Mouse (Mus musculus) small intestine, adult 2 months (tissue): ENCODE data around the gene Gimap3. TPM values are rescaled to one million over a fixed set of nuclear protein-coding genes. Genes with fewer than 3 reads are reported as not detected.

ENCODE experiments used
- H3K27ac ChIP-seq: fragments of 200-500 bp; 2 replicates; pipeline ENCODE4 v1.5.1; 2012; ENCODE audit warnings: low read depth, low read length, control low read depth, inconsistent platforms; ENCODE audit not compliant: insufficient read depth
- H3K27me3 ChIP-seq: fragments of 200-500 bp; 2 replicates; pipeline ENCODE4 v1.6.1; 2012; ENCODE audit warnings: mild to moderate bottlenecking, moderate library complexity, low read length, inconsistent platforms; ENCODE audit not compliant: control insufficient read depth, insufficient read depth
- H3K36me3 ChIP-seq: fragments of 200-500 bp; 2 replicates; pipeline ENCODE4 v1.6.1; 2012; ENCODE audit warnings: mild to moderate bottlenecking, low read length, control low read depth, inconsistent platforms; ENCODE audit not compliant: control insufficient read depth, insufficient read depth
- H3K4me1 ChIP-seq: fragments of 200-500 bp; 2 replicates; pipeline ENCODE4 v1.6.1; 2012; ENCODE audit warnings: low read length, inconsistent platforms, mixed read lengths; ENCODE audit not compliant: control insufficient read depth, insufficient read depth, insufficient read length
- H3K4me3 ChIP-seq: fragments of 200-500 bp; 2 replicates; pipeline ENCODE4 v1.5.1; 2012; ENCODE audit warnings: low read depth, mild to moderate bottlenecking, control low read depth, inconsistent platforms, low read length, moderate library complexity
- CTCF ChIP-seq: fragments of 200-500 bp; IDR thresholded peaks from 2 replicates; pipeline ENCODE4 v1.5.1; 2012; ENCODE audit warnings: low read depth, mild to moderate bottlenecking, control low read depth, inconsistent platforms, low read length, moderate library complexity, mixed read lengths; ENCODE audit not compliant: insufficient replicate concordance, insufficient read length; ENCODE audit errors: extremely low read depth
- POLR2A ChIP-seq: fragments of 200-500 bp; IDR thresholded peaks from 2 replicates; pipeline ENCODE4 v1.6.1; 2012; ENCODE audit warnings: low read depth, mild to moderate bottlenecking, control low read depth, inconsistent platforms, low read length, moderate library complexity
- WGBS: fragments of 180-500 bp; shearing (Covaris S2); methylation state at CpG from one replicate; pipeline ENCODE4 v1.1.7; 2018; 5-methylcytosine and 5-hydroxymethylcytosine counted together
- polyA plus RNA-seq: library from polyadenylated mRNA; depleted of rRNA; stranded (reverse); fragments of >200 nt; gene quantifications from 2 replicates; pipeline ENCODE4 v1.2.3, GENCODE M21; 2012

Gimap3 gene
- polyA plus RNA-seq, 1 experiment = 13.0 TPM

DNA sequence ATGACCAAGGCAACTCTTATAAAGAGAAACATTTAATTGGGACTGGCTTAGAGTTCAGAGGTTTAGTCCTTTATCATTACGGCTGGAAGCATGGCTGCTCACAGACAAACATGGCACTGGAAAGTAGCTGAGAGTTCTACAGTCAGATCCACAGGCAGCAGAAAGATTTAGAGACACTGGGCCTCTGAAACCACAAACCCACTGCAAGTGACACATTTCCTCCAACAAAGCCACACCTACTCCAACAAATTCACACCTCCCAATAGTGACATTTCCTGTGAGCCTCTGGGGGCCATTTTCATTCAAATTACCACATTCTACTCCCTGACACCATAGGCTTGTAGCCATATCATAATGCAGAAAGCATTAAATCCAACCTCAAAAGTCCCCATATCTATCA lies 31.2 kb upstream of the Gimap3 start:
- 86% methylated on average over 1 of the region's 1 CpGs for WGBS

DNA sequence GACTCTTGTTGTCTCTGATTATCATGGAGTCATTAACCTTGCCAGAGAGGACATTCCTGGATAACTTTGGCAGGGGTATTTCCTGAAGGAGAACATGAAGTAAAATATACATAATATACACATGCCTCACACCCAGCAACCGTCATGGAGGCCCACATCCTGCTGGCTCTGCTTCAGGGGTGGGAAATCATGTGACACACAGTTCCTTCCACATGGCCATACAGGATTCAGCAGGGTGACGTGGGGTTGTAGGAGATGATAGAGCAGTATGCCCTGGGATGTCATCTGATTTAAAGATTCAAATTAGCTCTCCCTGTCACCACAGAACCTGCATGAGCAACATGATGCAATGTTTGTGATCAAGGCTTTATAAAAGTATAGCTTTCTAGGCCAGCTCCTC lies 17.2 kb upstream of the Gimap3 start:
- no peaks in the 10 kb centered on the region for H3K36me3 ChIP-seq
- 81% methylated on average over 2 of the region's 2 CpGs for WGBS
- TF ChIP-seq CTCF (no peak), POLR2A (no peak)
- H3K27ac ChIP-seq = no peak overlapping the region
- H3K4me1 ChIP-seq = peaks cover 5% of the 10 kb centered on the region; the same call in 1 of the 2 replicates
- H3K4me3 ChIP-seq = no peak overlapping the region
- no peaks in the 10 kb centered on the region for H3K27me3 ChIP-seq

More for the DNA sequence above, 31.2 kb upstream of the Gimap3 start:
- no peaks in the 10 kb centered on the region for H3K36me3 ChIP-seq
- no peaks in the 10 kb centered on the region for H3K27me3 ChIP-seq
- H3K27ac ChIP-seq = no peak overlapping the region
- TF ChIP-seq POLR2A = no peak
- no peak for TF ChIP-seq CTCF
- H3K4me3 ChIP-seq = no peak overlapping the region
- no peaks in the 10 kb centered on the region for H3K4me1 ChIP-seq

DNA sequence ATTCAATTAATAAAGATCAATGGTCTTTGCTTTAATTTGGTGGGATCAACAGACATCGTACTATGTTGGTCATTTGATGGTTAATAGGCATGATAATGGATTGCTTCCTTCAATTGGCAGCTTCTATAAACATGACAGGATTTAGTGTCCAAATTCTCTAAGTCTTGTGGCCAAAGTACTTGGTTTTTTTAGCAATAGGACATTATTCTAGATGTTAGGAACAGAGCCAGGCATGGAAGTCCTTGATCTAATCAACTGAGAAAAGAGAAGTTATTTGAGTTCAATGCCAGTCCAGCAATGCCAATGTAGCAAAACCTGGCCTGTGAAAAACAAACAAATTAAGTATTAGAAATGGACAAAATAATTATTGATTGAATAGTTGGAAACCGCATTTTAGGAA lies 14.9 kb upstream of the Gimap3 start:
- 69% methylated on average over 2 of the region's 2 CpGs for WGBS
- H3K27me3 ChIP-seq = no peaks in the 10 kb centered on the region
- no peak overlapping the region for H3K27ac ChIP-seq
- H3K4me3 ChIP-seq = no peak overlapping the region
- TF ChIP-seq POLR2A (no peak), CTCF (no peak)
- H3K36me3 ChIP-seq = no peaks in the 10 kb centered on the region
- peaks cover 2% of the 10 kb centered on the region; the same call in 1 of the 2 replicates for H3K4me1 ChIP-seq

DNA sequence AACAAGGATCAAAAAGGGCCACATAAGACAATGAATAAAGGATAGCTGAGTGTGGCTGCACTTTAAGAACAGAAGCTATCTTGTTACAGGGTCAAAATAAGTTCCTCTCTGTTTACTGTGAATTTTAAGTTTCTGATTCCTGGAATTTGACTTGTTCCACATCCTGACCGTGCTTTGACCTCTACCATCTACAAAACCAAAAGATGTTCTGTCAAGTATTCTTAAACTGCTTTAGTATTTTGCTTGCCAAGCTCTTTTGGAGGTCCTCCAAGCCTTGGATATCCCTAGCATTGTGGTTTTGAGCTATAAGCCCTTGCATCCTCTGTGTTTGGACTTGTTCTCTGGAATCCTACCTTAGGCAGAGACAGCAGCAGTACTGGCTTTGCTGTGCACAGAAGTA lies 14.5 kb upstream of the Gimap3 start:
- Histone ChIP-seq H3K4me3 (no peak overlapping the region), H3K27ac (no peak overlapping the region; the same call in 1 of the 2 replicates), H3K4me1 (peaks cover 2% of the 10 kb centered on the region; the same call in 1 of the 2 replicates), H3K36me3 (no peaks in the 10 kb centered on the region), H3K27me3 (no peaks in the 10 kb centered on the region)
- no peak for TF ChIP-seq POLR2A
- TF ChIP-seq CTCF = no peak
- WGBS = 69% methylated on average over 1 of the region's 1 CpGs

DNA sequence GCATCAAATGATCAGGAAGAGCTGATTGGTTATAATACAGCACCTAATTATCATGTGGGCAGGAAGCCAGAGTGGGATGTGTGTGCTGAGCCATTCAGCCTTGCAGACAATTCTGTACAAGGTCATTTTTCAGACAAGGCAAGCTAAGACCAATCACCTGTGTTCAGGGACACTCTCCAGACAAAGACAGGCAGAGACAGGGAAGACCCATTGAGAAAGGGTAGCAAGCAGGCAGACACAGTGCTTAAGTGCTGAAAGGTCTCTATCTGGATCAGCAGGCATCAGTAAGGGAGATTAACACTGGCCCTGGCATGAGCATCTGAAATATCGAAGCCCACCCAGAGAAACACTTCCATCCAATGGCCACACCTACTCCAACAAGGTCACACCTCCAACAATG lies 13.8 kb upstream of the Gimap3 start:
- no peak for TF ChIP-seq POLR2A
- TF ChIP-seq CTCF = no peak
- WGBS = 80% methylated on average over 1 of the region's 1 CpGs
- Histone ChIP-seq H3K27me3 (no peaks in the 10 kb centered on the region), H3K27ac (peak overlapping the region; percentile 39), H3K4me3 (no peak overlapping the region), H3K4me1 (peaks cover 2% of the 10 kb centered on the region; the same call in 1 of the 2 replicates), H3K36me3 (no peaks in the 10 kb centered on the region)

DNA sequence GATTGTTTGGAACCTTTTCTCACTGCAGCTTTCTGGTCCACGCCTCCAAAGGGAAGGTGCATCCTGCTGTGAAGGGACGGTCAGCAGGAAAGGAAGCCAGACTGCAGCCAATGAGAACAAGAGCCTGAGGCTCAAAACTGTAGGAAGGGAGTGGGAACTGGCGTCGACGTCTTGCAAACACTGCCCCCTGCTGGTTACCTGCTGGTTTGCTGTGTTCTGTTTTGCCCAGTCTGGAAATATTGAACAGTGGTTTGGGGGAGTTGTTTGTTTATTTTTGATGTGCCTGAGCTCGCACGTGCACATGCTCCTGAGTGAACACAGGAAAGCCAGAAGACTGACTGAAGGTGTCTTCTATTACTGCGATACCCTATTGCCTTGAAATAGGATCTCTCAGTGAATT lies 1.4 kb upstream of the Gimap3 start:
- WGBS = 6% methylated on average over 8 of the region's 8 CpGs
- H3K27ac ChIP-seq = no peak overlapping the region
- no peak for TF ChIP-seq POLR2A
- TF ChIP-seq CTCF = peak; percentile 96

DNA sequence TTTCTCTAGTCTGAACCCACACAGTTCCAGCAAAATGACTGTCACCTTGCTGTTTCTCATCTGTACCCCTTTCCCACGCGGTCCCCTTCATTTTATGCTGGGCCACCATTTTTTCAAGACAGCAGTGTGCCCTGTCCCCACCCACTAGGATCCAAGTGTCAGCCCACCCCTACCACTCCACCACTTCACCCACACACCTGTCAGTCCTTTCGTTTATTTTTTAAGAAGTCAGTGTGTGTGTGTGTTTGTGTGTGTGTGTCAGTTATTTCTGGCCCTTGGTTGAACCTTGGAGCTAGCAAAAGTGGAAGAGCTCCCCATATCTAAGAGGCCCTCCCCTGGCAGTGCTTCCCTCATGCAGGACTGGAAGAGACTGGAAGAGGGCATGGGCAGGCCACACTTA lies 1.7 kb downstream of the Gimap3 start:
- TF ChIP-seq CTCF (no peak), POLR2A (no peak)
- 0 out of 2 replicates have a peak, but pooled peaks cover 2% of the 10 kb centered on the region for H3K36me3 ChIP-seq
- 68% methylated on average over 3 of the region's 3 CpGs for WGBS
- peaks cover 10% of the 10 kb centered on the region; the same call in 1 of the 2 replicates for H3K4me1 ChIP-seq
- peak overlapping the region; percentile 45 for H3K27ac ChIP-seq
- H3K4me3 ChIP-seq = peak overlapping the region; percentile 24
- no peaks in the 10 kb centered on the region for H3K27me3 ChIP-seq

More for the DNA sequence above, 1.4 kb upstream of the Gimap3 start:
- Histone ChIP-seq H3K27me3 (no peaks in the 10 kb centered on the region), H3K36me3 (no peaks in the 10 kb centered on the region), H3K4me1 (peaks cover 10% of the 10 kb centered on the region; the same call in 1 of the 2 replicates), H3K4me3 (no peak overlapping the region)
